Mouse (Mus musculus) intestine, postnatal 0 days (tissue): ENCODE measurements around the gene Akr1d1. TPM values are rescaled to one million over a fixed set of nuclear protein-coding genes. Genes with fewer than 3 reads are reported as not detected.
A peak's percentile ranks its signal among the peaks of the same experiment; 100 is the strongest.

ENCODE experiments used
- ATAC-seq: fragments of 200-750 bp; cut with Nextera tagmentation; 2 replicates; pipeline ENCODE4 v1.8.0; 2017; ENCODE audit warnings: mild to moderate bottlenecking, moderate TSS enrichment, moderate library complexity
- H3K27ac ChIP-seq: fragments of 300-500 bp; sonication (generic); 2 replicates; pipeline ENCODE4 v1.5.1; 2014; ENCODE audit warnings: mild to moderate bottlenecking, low read depth, low read length, moderate library complexity
- H3K27me3 ChIP-seq: fragments of 300-500 bp; sonication (generic); replicated peaks from 2 replicates; pipeline ENCODE4 v1.6.1; 2014; ENCODE audit warnings: low read length, mixed read lengths; ENCODE audit not compliant: control insufficient read depth, insufficient read depth
- H3K36me3 ChIP-seq: fragments of 300-500 bp; sonication (generic); 2 replicates; pipeline ENCODE4 v1.6.1; 2014; ENCODE audit warnings: mild to moderate bottlenecking, moderate library complexity; ENCODE audit not compliant: control insufficient read depth, insufficient read depth
- H3K4me1 ChIP-seq: fragments of 300-500 bp; sonication (generic); replicated peaks from 2 replicates; pipeline ENCODE4 v1.6.1; 2014; ENCODE audit warnings: antibody characterized with exemption, low read length, mixed read lengths; ENCODE audit not compliant: control insufficient read depth, insufficient read depth
- H3K4me2 ChIP-seq: fragments of 300-500 bp; sonication (generic); replicated peaks from 2 replicates; pipeline ENCODE4 v1.6.1; 2014; ENCODE audit warnings: low read depth, mild to moderate bottlenecking, moderate library complexity
- H3K4me3 ChIP-seq: fragments of 300-500 bp; sonication (generic); 2 replicates; pipeline ENCODE4 v1.5.1; 2014; ENCODE audit warnings: low read depth, low read length
- H3K9ac ChIP-seq: fragments of 300-500 bp; sonication (generic); 2 replicates; pipeline ENCODE4 v1.6.1; 2014; ENCODE audit warnings: mild to moderate bottlenecking, low read depth, low read length
- H3K9me3 ChIP-seq: fragments of 300-500 bp; sonication (generic); 2 replicates; pipeline ENCODE4 v1.6.1; 2016; ENCODE audit warnings: mixed run types; ENCODE audit not compliant: control insufficient read depth
- CTCF ChIP-seq: sonication (generic); IDR thresholded peaks from 2 replicates; pipeline ENCODE4 v1.5.1; 2016; ENCODE audit warnings: low read depth, mild to moderate bottlenecking, control low read depth, antibody characterized with exemption, moderate library complexity
- WGBS: fragments of 180-500 bp; shearing (Covaris S2); extraction: QIAGEN DNeasy Blood & Tissue Kit; methylation state at CpG from one replicate; pipeline ENCODE4 v1.1.7; 2014; 5-methylcytosine and 5-hydroxymethylcytosine counted together
- polyA plus RNA-seq: library from polyadenylated mRNA; unstranded; fragments of >200 nt; fragmentation: Nextera tagmentation; extraction: Ambion mirVana; gene quantifications from 2 replicates; pipeline ENCODE4 v1.2.1, GENCODE M21; 2015

Gene Akr1d1
- polyA plus RNA-seq, 1 experiment from 2014 or later = 0.51 TPM

DNA sequence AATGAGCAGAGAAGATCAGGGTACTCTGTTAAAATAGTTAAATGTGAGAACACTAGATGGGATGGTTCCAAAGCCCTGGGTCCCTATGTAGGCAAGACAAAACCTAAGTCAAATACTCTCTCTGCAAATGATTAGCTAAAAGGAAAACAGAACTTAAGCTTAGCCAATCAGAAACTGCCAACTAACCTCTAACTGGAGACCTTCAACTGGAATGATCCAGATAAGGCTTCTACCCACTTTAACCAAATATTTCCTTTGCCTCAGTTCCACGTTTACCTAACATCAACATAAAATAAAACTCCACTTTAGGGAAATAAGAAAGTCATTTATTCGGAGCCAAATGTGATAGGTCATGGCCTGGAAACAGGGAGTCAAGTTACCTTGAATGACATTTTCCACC is 67.1 kb downstream of the Akr1d1 start:
- no peak for TF ChIP-seq CTCF
- ATAC-seq = no peak
- peaks cover 2% of the 10 kb centered on the region; the same call in 1 of the 2 replicates for H3K4me1 ChIP-seq
- 33% methylated on average over 2 of the region's 2 CpGs for WGBS
- no peaks in the 10 kb centered on the region for H3K27me3 ChIP-seq
- H3K9ac ChIP-seq = no peak overlapping the region
- H3K4me2 ChIP-seq = no peak overlapping the region
- no peak overlapping the region for H3K4me3 ChIP-seq
- H3K9me3 ChIP-seq = no peaks in the 10 kb centered on the region
- no peaks in the 10 kb centered on the region for H3K36me3 ChIP-seq
- H3K27ac ChIP-seq = no peak overlapping the region

DNA sequence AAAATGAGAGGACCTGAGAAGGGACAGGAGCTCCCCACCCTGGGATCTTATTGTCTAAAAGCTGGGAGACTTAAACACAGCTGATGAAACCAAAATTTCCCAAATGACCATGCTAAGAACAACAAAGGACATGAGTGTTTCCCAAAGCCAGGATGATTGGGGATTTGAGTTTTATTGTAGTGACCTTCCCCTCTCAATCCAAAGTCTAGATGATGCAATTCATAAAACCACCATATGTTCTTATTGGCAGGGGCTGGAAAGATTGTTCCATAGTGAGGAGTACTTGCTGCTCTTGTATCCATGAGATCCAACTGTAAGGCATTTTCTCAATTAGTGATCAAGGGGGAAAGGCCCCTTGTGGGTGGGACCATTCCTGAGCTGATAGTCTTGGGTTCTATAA is 68.1 kb downstream of the Akr1d1 start:
- no peaks in the 10 kb centered on the region for H3K9me3 ChIP-seq
- H3K36me3 ChIP-seq = no peaks in the 10 kb centered on the region
- peak; percentile 25; the same call in 1 of the 2 replicates for ATAC-seq
- no peaks in the 10 kb centered on the region for H3K27me3 ChIP-seq
- H3K27ac ChIP-seq = no peak overlapping the region
- H3K4me3 ChIP-seq = no peak overlapping the region
- H3K9ac ChIP-seq = no peak overlapping the region
- TF ChIP-seq CTCF = no peak
- H3K4me2 ChIP-seq = no peak overlapping the region
- H3K4me1 ChIP-seq = peaks cover 1% of the 10 kb centered on the region; the same call in 1 of the 2 replicates

DNA sequence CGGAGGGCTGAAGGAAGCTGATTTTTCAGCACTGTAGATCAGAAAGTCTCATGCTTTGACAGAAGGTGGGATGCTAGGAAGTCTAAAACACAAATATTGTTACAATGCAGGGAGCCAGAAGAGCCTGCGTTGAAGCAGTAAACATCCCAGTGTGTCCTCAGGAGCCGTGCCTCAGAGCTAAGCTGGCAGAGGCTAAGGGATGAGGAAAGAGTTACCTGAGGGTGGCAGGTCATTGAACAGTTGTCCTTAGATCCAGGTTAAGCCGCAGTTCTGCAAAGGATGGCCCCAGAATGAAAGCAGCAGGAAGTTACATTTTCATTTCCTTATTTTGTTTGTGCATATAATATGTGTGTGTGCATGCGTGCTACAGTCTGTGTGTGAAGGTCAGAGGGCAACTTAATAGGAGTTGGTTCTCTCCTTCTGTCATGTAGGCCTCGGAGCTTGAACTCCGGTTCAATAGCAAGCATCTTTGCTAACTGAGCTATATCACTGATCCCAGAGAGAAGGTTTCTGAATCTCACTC is 71.1 kb downstream of the Akr1d1 start:
- no peak for TF ChIP-seq CTCF
- H3K27me3 ChIP-seq = no peaks in the 10 kb centered on the region

DNA sequence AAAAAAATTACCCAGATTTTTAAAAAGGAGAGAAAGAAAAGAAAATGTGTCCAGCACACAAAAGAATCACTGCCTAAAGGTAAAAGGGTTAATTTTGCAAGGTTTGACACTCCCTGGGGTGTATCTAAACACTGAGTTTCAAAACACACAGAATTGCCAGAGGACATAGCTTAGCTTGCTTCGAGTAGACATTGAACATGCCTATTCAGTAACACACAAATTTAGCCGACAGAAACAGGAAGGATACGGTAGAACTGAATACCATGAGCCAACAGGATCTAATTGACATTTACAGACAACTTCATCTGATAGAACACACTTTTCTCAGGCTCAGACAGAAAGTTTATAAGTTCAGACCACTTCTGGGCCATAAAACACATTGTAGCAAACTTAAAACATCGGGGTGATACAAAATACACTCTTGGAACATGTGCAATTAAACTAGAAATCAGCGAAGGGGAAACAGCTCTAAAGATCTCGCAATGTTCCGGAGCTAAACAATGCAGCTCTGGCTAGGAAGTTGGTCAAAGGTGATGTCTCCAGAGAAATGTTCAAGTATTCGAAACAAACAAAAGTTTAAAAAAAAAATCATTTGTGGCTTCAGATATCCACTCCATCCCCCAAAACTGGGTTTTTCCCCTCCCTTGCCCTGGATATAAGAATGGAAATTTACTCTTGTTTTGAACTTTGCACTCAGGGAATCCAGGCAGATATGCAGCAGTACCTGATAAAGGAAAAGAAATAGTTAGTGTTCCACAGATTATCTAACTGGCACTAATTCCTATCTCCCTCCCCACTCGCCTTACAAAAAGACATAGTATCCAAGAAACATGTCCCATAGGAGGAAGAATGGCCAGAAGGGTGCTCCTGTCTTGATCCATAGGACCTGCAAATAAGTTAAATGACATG is 73.1 kb downstream of the Akr1d1 start:
- no peak for TF ChIP-seq CTCF
- 0 out of 2 replicates have a peak, but pooled peaks cover 2% of the 10 kb centered on the region for H3K4me1 ChIP-seq
- no peaks in the 10 kb centered on the region for H3K27me3 ChIP-seq
- H3K27ac ChIP-seq = peak overlapping the region; percentile 11; the same call in 1 of the 2 replicates
- no peaks in the 10 kb centered on the region for H3K9me3 ChIP-seq
- 20% methylated on average over 9 of the region's 9 CpGs for WGBS
- no peak overlapping the region for H3K9ac ChIP-seq
- H3K4me3 ChIP-seq = no peak overlapping the region
- ATAC-seq = 0 out of 2 replicates have a peak, but pooled peaks have one; percentile 19
- H3K36me3 ChIP-seq = no peaks in the 10 kb centered on the region
- no peak overlapping the region for H3K4me2 ChIP-seq

More for the DNA sequence above, 71.1 kb downstream of the Akr1d1 start:
- 58% methylated on average over 7 of the region's 7 CpGs for WGBS
- 0 out of 2 replicates have a peak, but pooled peaks cover 2% of the 10 kb centered on the region for H3K4me1 ChIP-seq
- no peak overlapping the region for H3K4me3 ChIP-seq
- no peak overlapping the region for H3K27ac ChIP-seq
- no peaks in the 10 kb centered on the region for H3K36me3 ChIP-seq
- no peaks in the 10 kb centered on the region for H3K9me3 ChIP-seq
- no peak overlapping the region for H3K4me2 ChIP-seq
- H3K9ac ChIP-seq = no peak overlapping the region
- ATAC-seq = no peak

DNA sequence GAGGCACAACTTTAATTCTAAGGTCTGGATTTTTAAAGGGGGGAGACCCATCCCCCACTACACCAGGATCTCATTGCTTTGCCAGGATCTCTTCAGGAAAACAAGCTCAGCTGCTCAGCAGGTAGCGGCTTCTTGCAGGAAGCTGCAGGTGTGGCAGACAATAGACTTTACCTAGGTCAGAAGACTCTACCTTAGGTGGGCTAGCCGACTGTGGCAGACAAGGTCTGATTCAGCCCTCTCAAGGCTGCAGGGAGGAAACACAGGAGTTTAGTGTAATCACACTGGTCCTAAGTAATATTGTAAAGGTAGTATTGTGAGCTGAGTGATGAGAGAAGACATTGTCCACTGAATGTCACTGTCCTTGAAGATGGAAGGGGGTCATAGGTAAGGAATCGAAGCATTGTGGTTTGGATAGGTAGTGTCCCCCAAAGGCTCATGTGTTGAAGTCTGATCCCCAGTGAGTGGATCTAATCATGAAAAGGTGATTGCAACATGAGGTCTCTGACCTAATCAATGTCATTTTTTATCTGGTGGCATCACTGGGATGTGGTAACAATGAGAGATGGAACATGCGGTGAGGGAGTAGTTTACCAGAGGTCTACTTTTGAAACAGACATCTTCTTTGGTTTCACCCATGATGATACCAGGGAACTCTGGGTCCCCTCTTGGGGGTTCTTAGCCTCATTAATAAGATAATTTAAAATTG is 74.4 kb downstream of the Akr1d1 start:
- H3K36me3 ChIP-seq = no peaks in the 10 kb centered on the region
- no peak for TF ChIP-seq CTCF

DNA sequence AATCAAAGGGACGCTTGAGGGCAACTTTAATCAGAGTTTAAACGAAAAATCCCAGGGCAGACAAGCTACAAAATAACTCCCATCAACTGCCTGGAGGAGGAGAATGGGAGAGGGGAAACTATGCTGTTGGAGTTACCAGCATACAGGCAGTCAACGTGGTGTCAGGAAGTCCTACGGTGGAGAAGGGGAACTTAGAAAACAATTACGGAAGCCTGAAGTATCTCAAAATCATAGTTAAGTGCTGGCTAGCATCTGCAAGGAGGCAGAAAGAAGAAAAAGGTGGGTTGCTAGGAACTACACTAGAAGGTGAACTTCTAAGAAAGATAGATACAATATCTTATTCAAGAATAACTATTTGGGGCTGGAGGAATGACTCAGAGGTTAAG is 74.9 kb downstream of the Akr1d1 start:
- Histone ChIP-seq H3K27me3 (no peaks in the 10 kb centered on the region), H3K27ac (no peak overlapping the region), H3K36me3 (no peaks in the 10 kb centered on the region), H3K4me3 (no peak overlapping the region), H3K9ac (no peak overlapping the region), H3K4me1 (0 out of 2 replicates have a peak, but pooled peaks cover 2% of the 10 kb centered on the region), H3K9me3 (no peaks in the 10 kb centered on the region), H3K4me2 (no peak overlapping the region)
- WGBS = 76% methylated on average over 5 of the region's 5 CpGs
- ATAC-seq = no peak
- TF ChIP-seq CTCF = no peak

More for the DNA sequence above, 74.4 kb downstream of the Akr1d1 start:
- H3K9me3 ChIP-seq = no peaks in the 10 kb centered on the region
- H3K4me2 ChIP-seq = no peak overlapping the region
- no peak overlapping the region for H3K27ac ChIP-seq
- 0 out of 2 replicates have a peak, but pooled peaks cover 2% of the 10 kb centered on the region for H3K4me1 ChIP-seq
- no peaks in the 10 kb centered on the region for H3K27me3 ChIP-seq
- ATAC-seq = no peak
- no peak overlapping the region for H3K4me3 ChIP-seq
- H3K9ac ChIP-seq = no peak overlapping the region
- 71% methylated on average over 4 of the region's 4 CpGs for WGBS
